Mouse (Mus musculus): ENCODE results near the gene Gon4l. TPM values are rescaled to one million over a fixed set of nuclear protein-coding genes. Genes with fewer than 3 reads are reported as not detected.
"Not testable (repeated sequence)": the region's sequence is repeated elsewhere in the genome, so short reads cannot be mapped to it uniquely, and the experiment has no call there.

Gon4l gene
- polyA plus RNA-seq (2014; fragmentation: Nextera tagmentation; extraction: Ambion mirVana), result 12.6 and 15.7 TPM in 2 replicates

DNA sequence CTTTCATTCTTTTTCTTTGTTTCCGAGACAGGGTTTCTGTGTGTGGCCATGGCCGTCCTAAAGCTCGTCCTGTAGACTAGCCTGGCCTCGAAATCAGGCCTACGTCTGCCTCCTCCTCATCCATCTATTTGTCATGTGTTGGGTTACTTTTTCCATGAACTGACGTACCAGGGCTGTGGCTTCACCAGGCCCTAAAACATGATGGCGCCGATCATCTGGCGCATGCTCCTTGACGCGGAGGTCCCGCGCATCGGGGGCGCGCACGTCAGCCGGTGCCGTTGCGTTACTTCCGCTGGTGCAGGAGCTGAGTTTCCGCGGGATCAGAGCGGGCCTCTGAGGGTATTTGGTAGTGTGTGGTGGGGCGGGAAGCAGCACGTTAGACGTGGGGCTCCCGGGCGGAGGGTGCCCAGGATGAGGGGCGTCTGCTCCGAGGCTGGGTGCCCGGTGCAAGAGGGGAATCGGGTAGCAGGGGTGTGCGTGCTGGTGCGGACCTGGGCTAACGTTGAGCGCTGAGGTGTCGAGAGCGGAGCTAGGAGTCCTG lies at the start of gene Gon4l:
TSS of gene Gon4l (plus strand) at position 281 of the 541 bp plus-strand sequence.
- H3K4me1 ChIP-seq (ENCODE audit: control insufficient read depth, insufficient read depth, low read length); H3K9ac ChIP-seq (replicated peaks; ENCODE audit: low read depth, low read length); H3K9me3 ChIP-seq (ENCODE audit: control insufficient read depth, low read depth, low read length); H3K27ac ChIP-seq (ENCODE audit: low read length); H3K27me3 ChIP-seq (ENCODE audit: control insufficient read depth, insufficient read depth, low read length); H3K36me3 ChIP-seq (ENCODE audit: control insufficient read depth, insufficient read depth, low read length): not testable (repeated sequence)
- peak within 1 kb of the TSS; percentile 26 for H3K4me3 ChIP-seq (ENCODE audit: low read depth, low read length)
- 3% methylated on average over 26 of the region's 39 CpGs for WGBS
- ATAC-seq (ENCODE audit: insufficient number of reproducible peaks, insufficient read depth, low FRiP score, low read depth), result peak; percentile 79
- peak within 1 kb of the TSS; percentile 23; the same call in 1 of the 2 replicates for H3K4me2 ChIP-seq (replicated peaks; ENCODE audit: low read depth, low read length)

DNA sequence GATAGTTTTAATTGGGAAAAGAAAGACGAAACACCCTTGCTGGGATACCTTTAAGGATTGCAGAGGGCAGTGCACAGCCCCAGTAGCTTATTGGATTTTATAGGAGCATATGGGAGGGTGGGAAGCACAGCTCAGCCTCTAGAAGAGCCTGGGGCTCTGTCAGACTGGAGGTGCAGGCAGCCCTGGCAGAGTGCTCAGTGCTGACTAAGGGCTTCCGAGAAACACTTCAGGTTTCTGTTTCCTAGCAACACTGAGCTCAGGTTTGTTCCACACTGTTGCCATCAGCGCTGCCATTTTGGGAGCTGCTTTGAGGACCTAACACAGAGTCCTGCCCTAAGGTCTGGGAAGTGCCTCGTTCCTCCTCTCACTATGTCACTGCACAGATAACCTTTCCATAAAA lies 48.7 kb upstream of the Gon4l start:
- H3K27me3 ChIP-seq (ENCODE audit: control insufficient read depth, insufficient read depth, low read length); H3K4me2 ChIP-seq (replicated peaks; ENCODE audit: low read depth, low read length); H3K4me1 ChIP-seq (ENCODE audit: control insufficient read depth, insufficient read depth, low read length); H3K27ac ChIP-seq (ENCODE audit: low read length); H3K9me3 ChIP-seq (ENCODE audit: control insufficient read depth, low read depth, low read length); H3K4me3 ChIP-seq (ENCODE audit: low read depth, low read length); H3K9ac ChIP-seq (replicated peaks; ENCODE audit: low read depth, low read length); ATAC-seq (ENCODE audit: insufficient number of reproducible peaks, insufficient read depth, low FRiP score, low read depth); H3K36me3 ChIP-seq (ENCODE audit: control insufficient read depth, insufficient read depth, low read length): not testable (repeated sequence)
- 81% methylated on average over 1 of the region's 4 CpGs for WGBS

DNA sequence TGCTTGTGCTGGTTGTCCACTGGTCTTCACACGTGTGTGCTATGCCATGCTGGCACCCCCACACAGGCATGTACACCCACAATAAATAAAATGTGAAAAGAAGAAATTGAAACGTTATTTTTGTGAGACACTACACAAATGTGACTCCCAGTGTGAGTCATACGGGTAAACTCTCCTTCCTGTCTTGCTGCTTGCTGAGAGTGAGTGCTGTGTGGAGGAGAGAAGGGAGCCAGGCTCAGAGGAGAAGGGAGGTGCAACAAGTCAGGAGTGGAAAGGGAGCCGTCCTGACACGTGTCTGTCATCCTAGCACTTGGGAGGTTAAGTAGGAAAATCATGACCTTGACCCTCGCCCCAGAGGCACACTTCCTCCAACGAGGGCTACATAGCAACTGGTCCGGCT lies 48.2 kb upstream of the Gon4l start:
- not testable (repeated sequence) for ATAC-seq (ENCODE audit: insufficient number of reproducible peaks, insufficient read depth, low FRiP score, low read depth); H3K4me2 ChIP-seq (replicated peaks; ENCODE audit: low read depth, low read length); H3K27ac ChIP-seq (ENCODE audit: low read length); H3K4me3 ChIP-seq (ENCODE audit: low read depth, low read length); H3K9me3 ChIP-seq (ENCODE audit: control insufficient read depth, low read depth, low read length); H3K9ac ChIP-seq (replicated peaks; ENCODE audit: low read depth, low read length); H3K4me1 ChIP-seq (ENCODE audit: control insufficient read depth, insufficient read depth, low read length); H3K36me3 ChIP-seq (ENCODE audit: control insufficient read depth, insufficient read depth, low read length); H3K27me3 ChIP-seq (ENCODE audit: control insufficient read depth, insufficient read depth, low read length)
- WGBS, result no CpG with 5 or more reads among the region's 8 CpGs

DNA sequence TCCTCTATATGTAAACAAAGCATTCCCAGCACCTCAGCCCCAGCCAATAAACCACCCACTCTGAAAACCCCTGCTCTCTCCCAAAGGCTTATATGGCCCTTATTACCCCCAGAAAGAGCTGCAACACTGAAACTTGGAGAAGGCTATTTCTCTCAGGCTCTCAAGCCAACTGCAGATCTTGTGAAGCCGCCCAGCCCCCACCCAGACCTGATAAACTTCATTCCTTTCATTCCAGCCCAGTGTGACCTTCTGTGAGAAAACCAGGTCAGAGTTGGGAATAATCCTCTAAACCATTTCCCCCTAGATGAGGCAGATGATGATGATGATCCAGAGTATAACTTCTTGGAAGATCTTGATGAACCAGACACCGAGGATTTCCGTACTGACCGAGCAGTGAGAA lies 47.0 kb upstream of the Gon4l start:
- H3K27ac ChIP-seq (ENCODE audit: low read length); H3K4me1 ChIP-seq (ENCODE audit: control insufficient read depth, insufficient read depth, low read length); ATAC-seq (ENCODE audit: insufficient number of reproducible peaks, insufficient read depth, low FRiP score, low read depth); H3K36me3 ChIP-seq (ENCODE audit: control insufficient read depth, insufficient read depth, low read length); H3K9me3 ChIP-seq (ENCODE audit: control insufficient read depth, low read depth, low read length); H3K27me3 ChIP-seq (ENCODE audit: control insufficient read depth, insufficient read depth, low read length); H3K4me2 ChIP-seq (replicated peaks; ENCODE audit: low read depth, low read length); H3K9ac ChIP-seq (replicated peaks; ENCODE audit: low read depth, low read length); H3K4me3 ChIP-seq (ENCODE audit: low read depth, low read length): not testable (repeated sequence)
- WGBS, result no CpG with 5 or more reads among the region's 4 CpGs

DNA sequence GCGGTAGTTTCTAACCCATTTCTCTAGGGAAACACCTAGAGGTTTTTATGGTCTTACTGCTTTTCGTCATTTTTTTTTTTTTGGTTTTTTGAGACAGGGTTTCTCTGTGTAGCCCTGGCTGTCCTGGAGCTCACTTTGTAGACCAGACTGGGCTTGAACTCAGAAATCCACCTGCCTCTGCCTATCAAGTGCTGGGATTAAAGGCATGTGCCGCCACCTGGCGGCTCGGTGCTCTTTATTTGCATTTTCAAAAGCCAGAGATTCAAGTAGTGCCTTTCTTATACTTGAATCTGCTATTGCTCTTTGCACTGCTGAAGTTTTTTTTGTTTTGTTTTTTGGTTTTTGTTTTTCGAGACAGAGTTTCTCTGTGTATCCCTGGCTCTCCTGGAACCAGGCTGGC lies 37.5 kb upstream of the Gon4l start:
- 92% methylated on average over 6 of the region's 6 CpGs for WGBS
- H3K36me3 ChIP-seq (ENCODE audit: control insufficient read depth, insufficient read depth, low read length); H3K27ac ChIP-seq (ENCODE audit: low read length); H3K9ac ChIP-seq (replicated peaks; ENCODE audit: low read depth, low read length); H3K4me3 ChIP-seq (ENCODE audit: low read depth, low read length); H3K4me2 ChIP-seq (replicated peaks; ENCODE audit: low read depth, low read length); H3K27me3 ChIP-seq (ENCODE audit: control insufficient read depth, insufficient read depth, low read length); ATAC-seq (ENCODE audit: insufficient number of reproducible peaks, insufficient read depth, low FRiP score, low read depth); H3K9me3 ChIP-seq (ENCODE audit: control insufficient read depth, low read depth, low read length); H3K4me1 ChIP-seq (ENCODE audit: control insufficient read depth, insufficient read depth, low read length): not testable (repeated sequence)

DNA sequence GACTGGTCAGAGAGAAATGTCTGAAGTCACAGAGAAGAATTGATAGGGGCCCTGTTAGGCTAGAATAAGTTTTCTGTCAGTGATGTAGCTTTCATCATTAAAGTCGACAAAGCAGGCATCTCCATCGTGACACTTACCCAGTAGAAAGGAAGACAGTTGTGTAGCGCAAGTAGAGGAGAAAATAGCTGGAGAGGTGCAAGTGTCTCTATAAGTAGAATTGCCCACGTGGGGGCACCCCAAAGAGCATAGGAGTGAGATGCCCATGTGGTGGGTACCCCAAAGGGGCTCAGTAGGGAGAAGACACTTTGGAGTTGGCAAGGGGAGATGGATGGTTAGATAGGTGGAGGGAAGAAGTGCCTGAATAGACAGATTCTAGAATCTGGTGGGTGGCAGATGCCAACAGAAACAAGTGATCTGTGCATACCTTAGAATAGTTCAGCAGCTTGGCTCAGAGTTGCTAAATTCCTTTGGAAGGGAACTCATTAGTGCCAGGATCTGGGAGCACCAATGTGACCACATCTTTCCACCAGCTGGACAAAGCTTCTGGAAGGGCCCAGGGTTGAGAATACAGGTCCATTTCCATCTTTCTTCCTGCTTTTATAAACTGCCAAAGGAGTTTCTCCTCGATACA lies 31.0 kb upstream of the Gon4l start:
- H3K4me1 ChIP-seq (ENCODE audit: control insufficient read depth, insufficient read depth, low read length), result no peaks in the 10 kb centered on the region
- ATAC-seq (ENCODE audit: insufficient number of reproducible peaks, insufficient read depth, low FRiP score, low read depth), result no peak
- WGBS, result 82% methylated on average over 5 of the region's 5 CpGs
- H3K27ac ChIP-seq (ENCODE audit: low read length), result no peak overlapping the region
- no peak overlapping the region for H3K9ac ChIP-seq (replicated peaks; ENCODE audit: low read depth, low read length)
- H3K27me3 ChIP-seq (ENCODE audit: control insufficient read depth, insufficient read depth, low read length), result no peaks in the 10 kb centered on the region
- no peak overlapping the region for H3K4me3 ChIP-seq (ENCODE audit: low read depth, low read length)
- peaks cover 12% of the 10 kb centered on the region; the same call in 1 of the 2 replicates for H3K36me3 ChIP-seq (ENCODE audit: control insufficient read depth, insufficient read depth, low read length)
- no peak overlapping the region for H3K4me2 ChIP-seq (replicated peaks; ENCODE audit: low read depth, low read length)
- no peaks in the 10 kb centered on the region for H3K9me3 ChIP-seq (ENCODE audit: control insufficient read depth, low read depth, low read length)

DNA sequence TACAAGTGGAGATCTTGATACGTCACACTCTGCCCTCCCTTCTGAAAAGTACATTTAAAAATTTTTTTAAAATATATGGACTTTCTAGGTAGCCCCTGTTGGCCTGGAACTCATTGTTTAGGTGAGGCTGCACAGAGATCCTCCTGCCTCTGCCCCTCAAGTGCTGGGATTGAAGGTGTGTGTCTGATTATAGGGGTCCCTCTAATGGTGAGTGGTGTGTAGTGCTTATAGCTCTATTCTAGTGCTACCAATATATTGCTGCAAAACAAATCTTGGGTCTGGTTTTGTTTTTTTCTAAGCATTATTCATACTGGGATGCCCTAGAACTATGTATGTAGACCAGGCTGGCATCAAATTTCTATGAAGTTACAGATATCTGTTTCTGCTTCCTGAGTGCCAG lies 9.3 kb upstream of the Gon4l start:
- no peaks in the 10 kb centered on the region for H3K4me1 ChIP-seq (ENCODE audit: control insufficient read depth, insufficient read depth, low read length)
- H3K4me3 ChIP-seq (ENCODE audit: low read depth, low read length), result no peak overlapping the region
- H3K36me3 ChIP-seq (ENCODE audit: control insufficient read depth, insufficient read depth, low read length), result peaks cover 17% of the 10 kb centered on the region; the same call in 1 of the 2 replicates
- no peak overlapping the region for H3K4me2 ChIP-seq (replicated peaks; ENCODE audit: low read depth, low read length)
- no peak overlapping the region for H3K27ac ChIP-seq (ENCODE audit: low read length)
- no peak overlapping the region for H3K9ac ChIP-seq (replicated peaks; ENCODE audit: low read depth, low read length)
- 90% methylated on average over 1 of the region's 1 CpGs for WGBS
- no peak for ATAC-seq (ENCODE audit: insufficient number of reproducible peaks, insufficient read depth, low FRiP score, low read depth)
- H3K9me3 ChIP-seq (ENCODE audit: control insufficient read depth, low read depth, low read length), result no peaks in the 10 kb centered on the region
- H3K27me3 ChIP-seq (ENCODE audit: control insufficient read depth, insufficient read depth, low read length), result no peaks in the 10 kb centered on the region

DNA sequence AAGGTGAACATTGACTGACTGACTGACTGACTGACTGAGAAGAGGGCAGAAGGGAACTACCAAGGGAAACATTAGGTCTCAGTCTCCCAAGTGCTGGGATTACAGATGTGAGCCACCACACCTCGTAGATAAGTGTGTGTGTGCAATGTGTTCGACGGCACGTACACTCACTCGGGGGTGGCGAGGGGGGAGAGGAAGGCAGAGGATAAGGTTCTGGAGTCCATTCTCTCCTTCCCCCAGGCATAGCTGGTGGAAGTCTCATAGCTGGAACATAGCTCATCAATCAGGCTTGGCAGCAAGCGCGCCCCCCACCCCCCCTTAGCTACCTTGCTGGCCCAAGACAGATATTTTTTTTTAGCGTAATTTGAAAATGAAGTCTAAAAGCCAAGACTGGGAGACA lies 7.8 kb upstream of the Gon4l start:
- Histone ChIP-seq H3K36me3 (ENCODE audit: control insufficient read depth, insufficient read depth, low read length) (peaks cover 12% of the 10 kb centered on the region; the same call in 1 of the 2 replicates), H3K27ac (ENCODE audit: low read length) (no peak overlapping the region), H3K4me1 (ENCODE audit: control insufficient read depth, insufficient read depth, low read length) (no peaks in the 10 kb centered on the region), H3K27me3 (ENCODE audit: control insufficient read depth, insufficient read depth, low read length) (no peaks in the 10 kb centered on the region), H3K4me3 (ENCODE audit: low read depth, low read length) (no peak overlapping the region), H3K9me3 (ENCODE audit: control insufficient read depth, low read depth, low read length) (no peaks in the 10 kb centered on the region), H3K9ac (replicated peaks; ENCODE audit: low read depth, low read length) (no peak overlapping the region), H3K4me2 (replicated peaks; ENCODE audit: low read depth, low read length) (no peak overlapping the region)
- WGBS, result 91% methylated on average over 9 of the region's 9 CpGs
- ATAC-seq (ENCODE audit: insufficient number of reproducible peaks, insufficient read depth, low FRiP score, low read depth), result no peak

Data from stomach, embryonic 14.5 days (tissue).